Mouse (Mus musculus) hindbrain, embryonic 16.5 days (tissue): Measurements from ENCODE around the gene Speg. TPM values are rescaled to one million over a fixed set of nuclear protein-coding genes. Genes with fewer than 3 reads are reported as not detected.

Experiments
- ATAC-seq: fragments of 200-750 bp; cut with Nextera tagmentation; 2 replicates; pipeline ENCODE4 v1.8.0; 2017; ENCODE audit warnings: moderate TSS enrichment, moderate library complexity
- H3K27ac ChIP-seq: fragments of 300-500 bp; sonication (generic); 2 replicates; pipeline ENCODE4 v1.5.1; 2014; ENCODE audit warnings: low read depth, mild to moderate bottlenecking, control low read depth, low read length, moderate library complexity
- H3K27me3 ChIP-seq: fragments of 300-500 bp; sonication (generic); replicated peaks from 2 replicates; pipeline ENCODE4 v1.6.1; 2014; ENCODE audit warnings: low read length; ENCODE audit not compliant: control insufficient read depth, insufficient read depth
- H3K36me3 ChIP-seq: fragments of 300-500 bp; sonication (generic); 2 replicates; pipeline ENCODE4 v1.6.1; 2014; ENCODE audit warnings: mild to moderate bottlenecking, low read length, moderate library complexity, mixed read lengths; ENCODE audit not compliant: control insufficient read depth, insufficient read depth
- H3K4me1 ChIP-seq: fragments of 300-500 bp; sonication (generic); 2 replicates; pipeline ENCODE4 v1.6.1; 2014; ENCODE audit warnings: low read depth, low read length; ENCODE audit not compliant: control insufficient read depth, insufficient read depth
- H3K4me2 ChIP-seq: fragments of 300-500 bp; sonication (generic); 2 replicates; pipeline ENCODE4 v1.6.1; 2014; ENCODE audit warnings: mild to moderate bottlenecking, low read length, control low read depth, moderate library complexity
- H3K4me3 ChIP-seq: fragments of 300-500 bp; sonication (generic); 2 replicates; pipeline ENCODE4 v1.5.1; 2014; ENCODE audit warnings: mild to moderate bottlenecking, low read length, control low read depth, moderate library complexity
- H3K9ac ChIP-seq: fragments of 300-500 bp; sonication (generic); 2 replicates; pipeline ENCODE4 v1.6.1; 2014; ENCODE audit warnings: low read depth, mild to moderate bottlenecking, control low read depth, low read length, moderate library complexity
- H3K9me3 ChIP-seq: fragments of 300-500 bp; sonication (generic); 2 replicates; pipeline ENCODE4 v1.6.1; 2014; ENCODE audit warnings: mild to moderate bottlenecking, low read length, moderate library complexity; ENCODE audit not compliant: control insufficient read depth
- WGBS: fragments of 180-500 bp; shearing (Covaris S2); extraction: QIAGEN DNeasy Blood & Tissue Kit; methylation state at CpG from one replicate; pipeline ENCODE4 v1.1.7; 2014; 5-methylcytosine and 5-hydroxymethylcytosine counted together
- polyA plus RNA-seq: library from polyadenylated mRNA; unstranded; fragments of >200 nt; fragmentation: Nextera tagmentation; extraction: Ambion mirVana; gene quantifications from 2 replicates; pipeline ENCODE4 v1.2.1, GENCODE M21; 2015

The Speg gene
- polyA plus RNA-seq, 1 experiment from 2014 or later = 20.3 TPM

DNA sequence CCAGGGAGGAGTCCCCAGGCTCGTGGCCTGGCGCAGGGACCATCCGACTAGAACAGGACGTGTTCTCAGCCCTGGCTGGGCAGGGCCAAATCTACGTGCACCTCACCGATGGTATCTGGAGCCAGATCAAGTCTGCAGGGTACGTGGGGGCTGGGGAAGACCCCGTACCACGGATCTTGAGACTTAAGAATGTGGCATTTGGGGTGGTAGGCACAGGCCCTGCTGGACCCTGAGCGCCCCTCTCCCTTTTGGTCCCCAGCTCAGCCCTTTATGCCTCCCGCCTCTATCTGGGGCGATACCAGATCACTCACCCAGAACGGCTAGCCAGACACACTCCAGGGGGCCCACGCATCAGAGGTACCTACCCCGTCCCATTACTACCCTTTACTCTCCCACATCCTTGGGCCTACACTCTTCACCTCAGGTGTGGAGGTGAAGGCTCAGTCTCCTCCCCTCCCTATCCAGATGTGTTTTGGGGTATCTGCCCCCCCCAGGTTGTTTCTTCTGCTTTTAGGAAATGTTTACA lies 66.4 kb downstream of the Speg start:
- H3K4me1 ChIP-seq = peaks cover 48% of the 10 kb centered on the region
- H3K9me3 ChIP-seq = no peaks in the 10 kb centered on the region
- no peak overlapping the region for H3K9ac ChIP-seq
- peaks cover 4% of the 10 kb centered on the region; the same call in 1 of the 2 replicates for H3K27me3 ChIP-seq
- no peak overlapping the region for H3K4me2 ChIP-seq
- no peak overlapping the region for H3K27ac ChIP-seq
- H3K36me3 ChIP-seq = peaks cover 2% of the 10 kb centered on the region; the same call in 1 of the 2 replicates
- 77% methylated on average over 15 of the region's 15 CpGs for WGBS
- no peak overlapping the region for H3K4me3 ChIP-seq
- no peak for ATAC-seq

GRCm38 (mm10) chr1:75442171-75442570 lies 67.1 kb downstream of the Speg start:
- Histone ChIP-seq H3K27ac (no peak overlapping the region), H3K9ac (no peak overlapping the region), H3K27me3 (peaks cover 4% of the 10 kb centered on the region; the same call in 1 of the 2 replicates), H3K4me2 (no peak overlapping the region), H3K9me3 (no peaks in the 10 kb centered on the region), H3K4me3 (no peak overlapping the region), H3K36me3 (peaks cover 2% of the 10 kb centered on the region; the same call in 1 of the 2 replicates), H3K4me1 (peaks cover 49% of the 10 kb centered on the region)
- WGBS = 80% methylated on average over 9 of the region's 9 CpGs
- no peak for ATAC-seq

GRCm38 (mm10) chr1:75442811-75443210 lies 67.7 kb downstream of the Speg start:
- peaks cover 56% of the 10 kb centered on the region for H3K4me1 ChIP-seq
- H3K27me3 ChIP-seq = peaks cover 4% of the 10 kb centered on the region
- H3K9ac ChIP-seq = no peak overlapping the region
- WGBS = 17% methylated on average over 8 of the region's 8 CpGs
- H3K27ac ChIP-seq = peak overlapping the region; percentile 41; the same call in 1 of the 2 replicates
- no peak overlapping the region for H3K4me3 ChIP-seq
- H3K9me3 ChIP-seq = no peaks in the 10 kb centered on the region
- H3K36me3 ChIP-seq = peaks cover 2% of the 10 kb centered on the region; the same call in 1 of the 2 replicates
- H3K4me2 ChIP-seq = no peak overlapping the region
- ATAC-seq = no peak

DNA sequence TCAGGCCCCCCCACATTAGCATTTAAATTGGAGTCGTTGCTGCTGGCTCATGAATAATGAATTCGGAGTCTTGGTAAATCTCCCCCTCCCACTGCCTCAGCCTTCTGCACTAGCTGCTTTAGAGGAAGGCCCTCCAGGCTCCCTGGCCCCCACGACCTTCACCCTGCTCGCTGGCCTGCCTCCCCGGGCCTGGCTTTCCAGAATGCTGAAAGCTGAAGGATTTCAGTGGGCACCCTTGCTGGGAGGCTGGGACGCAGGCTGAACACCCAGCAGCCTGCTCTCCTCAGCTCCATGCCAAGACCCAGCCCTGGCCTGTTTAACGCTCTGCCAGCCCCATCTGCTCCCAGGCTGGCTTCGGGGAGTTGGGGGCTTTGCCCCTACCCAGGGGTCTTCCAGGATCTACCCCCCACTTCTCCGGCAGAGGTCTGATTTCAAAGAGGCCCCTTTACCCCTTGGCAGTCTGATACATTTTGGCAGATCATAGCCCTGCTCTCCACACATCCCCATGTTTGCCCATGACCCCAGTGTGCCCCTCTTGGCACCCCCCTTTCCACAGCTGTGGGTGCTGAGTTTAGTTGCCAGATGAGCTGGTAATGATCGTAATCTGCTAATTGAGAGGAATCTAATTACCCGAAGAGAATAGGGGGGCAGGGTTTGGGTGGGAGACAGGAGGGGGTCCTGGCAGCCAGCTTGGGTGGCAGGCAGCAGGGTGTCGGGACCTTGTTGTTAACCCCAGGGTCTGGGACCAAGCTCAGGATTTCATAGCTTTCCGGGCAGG lies 68.3 kb downstream of the Speg start:
- H3K27ac ChIP-seq = peak overlapping the region; percentile 41
- H3K27me3 ChIP-seq = peaks cover 4% of the 10 kb centered on the region
- H3K4me3 ChIP-seq = no peak overlapping the region
- H3K4me1 ChIP-seq = peaks cover 62% of the 10 kb centered on the region
- ATAC-seq = peak; percentile 15; the same call in 1 of the 2 replicates
- peak overlapping the region; percentile 30 for H3K9ac ChIP-seq
- WGBS = 12% methylated on average over 13 of the region's 13 CpGs
- no peak overlapping the region for H3K4me2 ChIP-seq
- H3K9me3 ChIP-seq = no peaks in the 10 kb centered on the region
- H3K36me3 ChIP-seq = peaks cover 2% of the 10 kb centered on the region; the same call in 1 of the 2 replicates

DNA sequence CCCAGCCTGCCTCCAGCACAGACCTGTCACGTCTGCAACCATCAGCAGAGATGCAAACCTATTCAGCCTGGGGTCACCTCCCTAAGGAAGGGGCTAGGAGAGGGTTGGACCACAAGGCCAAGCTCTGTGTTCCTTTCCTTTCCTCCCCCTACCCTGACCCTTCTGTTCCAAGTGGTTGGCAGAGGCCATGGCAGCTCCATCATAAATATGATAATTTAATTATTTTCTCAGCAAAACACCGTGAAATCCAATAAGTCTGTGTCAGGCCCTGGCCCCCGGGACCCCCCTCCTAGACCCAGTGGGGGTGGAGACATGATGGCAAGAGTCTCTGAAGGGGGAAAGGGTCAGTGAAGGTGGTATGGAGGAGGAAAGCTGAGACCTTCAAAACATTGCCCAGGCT lies 69.1 kb downstream of the Speg start:
- Histone ChIP-seq H3K9me3 (no peaks in the 10 kb centered on the region), H3K27ac (no peak overlapping the region), H3K4me3 (no peak overlapping the region), H3K36me3 (peaks cover 2% of the 10 kb centered on the region; the same call in 1 of the 2 replicates), H3K27me3 (peaks cover 4% of the 10 kb centered on the region), H3K4me1 (peaks cover 70% of the 10 kb centered on the region), H3K4me2 (no peak overlapping the region), H3K9ac (no peak overlapping the region; the same call in 1 of the 2 replicates)
- ATAC-seq = no peak
- 24% methylated on average over 3 of the region's 3 CpGs for WGBS

- Histone ChIP-seq H3K27me3 (peaks cover 4% of the 10 kb centered on the region), H3K36me3 (peaks cover 2% of the 10 kb centered on the region; the same call in 1 of the 2 replicates), H3K27ac (peak overlapping the region; percentile 61; the same call in 1 of the 2 replicates), H3K9ac (no peak overlapping the region), H3K4me1 (peaks cover 80% of the 10 kb centered on the region), H3K4me2 (peak overlapping the region; percentile 33), H3K4me3 (no peak overlapping the region), H3K9me3 (no peaks in the 10 kb centered on the region)
- 8% methylated on average over 9 of the region's 9 CpGs for WGBS
- no peak for ATAC-seq
Observed at GRCm38 (mm10) chr1:75445141-75445701, 70.1 kb downstream of the Speg start.

- peaks cover 2% of the 10 kb centered on the region; the same call in 1 of the 2 replicates for H3K36me3 ChIP-seq
- peak overlapping the region; percentile 43 for H3K9ac ChIP-seq
- peaks cover 87% of the 10 kb centered on the region for H3K4me1 ChIP-seq
- ATAC-seq = peak; percentile 10
- WGBS = under 1% methylated on average over 22 of the region's 22 CpGs
- H3K4me3 ChIP-seq = no peak overlapping the region
- peak overlapping the region; percentile 33 for H3K4me2 ChIP-seq
- H3K9me3 ChIP-seq = no peaks in the 10 kb centered on the region
- peak overlapping the region; percentile 61; the same call in 1 of the 2 replicates for H3K27ac ChIP-seq
- peaks cover 4% of the 10 kb centered on the region for H3K27me3 ChIP-seq
Observed at GRCm38 (mm10) chr1:75445751-75446611, 70.9 kb downstream of the Speg start.

- peak overlapping the region; percentile 18 for H3K4me2 ChIP-seq
- H3K9me3 ChIP-seq = no peaks in the 10 kb centered on the region
- H3K27ac ChIP-seq = no peak overlapping the region
- H3K27me3 ChIP-seq = peaks cover 4% of the 10 kb centered on the region
- H3K4me1 ChIP-seq = peaks cover 87% of the 10 kb centered on the region
- H3K9ac ChIP-seq = peak overlapping the region; percentile 43; the same call in 1 of the 2 replicates
- H3K36me3 ChIP-seq = peaks cover 2% of the 10 kb centered on the region; the same call in 1 of the 2 replicates
- ATAC-seq = no peak
- no peak overlapping the region for H3K4me3 ChIP-seq
- WGBS = 7% methylated on average over 19 of the region's 20 CpGs
Observed at GRCm38 (mm10) chr1:75446656-75447055, 71.6 kb downstream of the Speg start.
